Mouse (Mus musculus) adrenal gland, postnatal 25 days (tissue): ENCODE results near the gene Jagn1. TPM values are rescaled to one million over a fixed set of nuclear protein-coding genes. Genes with fewer than 3 reads are reported as not detected.

Experiments used
- DNase-seq: peaks from one replicate; pipeline ENCODE4 v3.0.0; 2021; ENCODE audit warnings: mixed read lengths
- total RNA-seq: library from RNA; stranded (reverse); gene quantifications from 2 replicates; pipeline ENCODE4 v1.2.3, GENCODE M21; 2021

The Jagn1 gene
- total RNA-seq, 1 experiment from 2014 or later = 47.5 TPM

GRCm38 (mm10) chr6:113434691-113435090 lies 7.7 kb upstream of the Jagn1 start:
- DNase-seq = peak; percentile 24

GRCm38 (mm10) chr6:113435664-113436205 lies 6.6 kb upstream of the Jagn1 start, which contains the start of gene Cidec:
Cidec (minus strand) TSS chr6:113435760.
- no peak for DNase-seq

GRCm38 (mm10) chr6:113437135-113437534 lies 5.2 kb upstream of the Jagn1 start:
- DNase-seq = no peak

DNA sequence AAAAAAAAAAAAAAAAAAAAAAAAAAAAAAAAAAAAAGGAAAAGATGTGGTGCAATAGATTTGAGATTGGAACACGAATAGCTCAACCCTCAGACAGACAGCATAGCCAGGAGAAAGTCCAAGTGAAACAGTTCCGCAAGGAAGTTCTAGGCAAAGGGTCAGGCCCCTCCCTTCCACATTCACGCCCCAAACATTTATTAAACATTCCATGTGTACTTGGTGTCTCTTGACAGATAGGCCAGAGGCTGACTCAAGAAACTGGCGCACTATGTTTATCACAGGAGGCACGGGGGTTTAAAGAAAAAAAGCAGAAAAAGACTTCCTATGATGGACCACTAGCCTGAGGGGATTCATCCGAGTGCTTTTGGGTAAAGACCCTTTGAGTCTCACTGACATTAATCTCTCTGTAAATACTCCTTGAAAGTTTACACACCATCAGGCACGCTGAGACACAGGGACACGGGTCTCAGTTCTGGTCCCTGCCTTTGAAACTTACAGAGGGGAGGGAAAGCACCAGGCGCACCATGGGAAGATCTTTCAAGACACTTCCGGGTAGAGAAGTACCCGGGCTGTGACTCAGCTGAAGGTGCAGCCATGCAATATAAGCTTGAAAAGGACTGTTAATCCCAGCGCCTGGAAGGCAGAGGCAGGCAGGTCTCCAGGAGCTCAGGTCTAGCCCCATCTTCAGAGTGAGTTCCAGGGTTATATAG lies 3.5 kb upstream of the Jagn1 start:
- DNase-seq = no peak

- no peak for DNase-seq
Observed at GRCm38 (mm10) chr6:113440686-113441085, 1.7 kb upstream of the Jagn1 start.

DNA sequence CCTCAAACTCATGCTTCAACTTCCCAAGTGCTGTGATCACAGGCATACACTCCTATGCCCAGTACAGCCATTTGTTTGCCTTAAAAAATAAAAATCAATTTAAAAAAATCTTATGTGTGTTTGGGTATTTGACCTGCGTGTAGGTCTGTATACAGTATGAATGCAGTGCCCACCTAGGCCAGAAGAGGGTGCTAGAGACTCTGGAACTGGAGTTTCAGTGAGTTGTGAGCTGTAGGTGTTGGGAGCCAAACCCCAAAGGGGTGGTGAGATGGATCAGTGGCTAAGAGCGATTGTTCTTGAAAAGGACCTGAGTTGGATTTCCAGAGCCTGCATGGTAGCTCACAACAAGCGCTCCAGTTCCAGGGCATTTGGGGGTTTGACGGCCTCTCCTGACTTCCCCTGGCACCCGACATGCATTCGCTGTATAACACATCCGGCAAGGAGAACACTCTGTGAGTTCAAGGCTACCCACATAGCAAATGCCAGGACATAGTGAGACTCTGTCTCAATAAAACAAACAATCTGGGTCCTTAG lies 1.2 kb upstream of the Jagn1 start:
- peak; percentile 71 for DNase-seq

GRCm38 (mm10) chr6:113442087-113442441 lies 305 bp upstream of the Jagn1 start:
- no peak for DNase-seq

GRCm38 (mm10) chr6:113443091-113443490 lies 722 bp downstream of the Jagn1 start:
- no peak for DNase-seq

DNA sequence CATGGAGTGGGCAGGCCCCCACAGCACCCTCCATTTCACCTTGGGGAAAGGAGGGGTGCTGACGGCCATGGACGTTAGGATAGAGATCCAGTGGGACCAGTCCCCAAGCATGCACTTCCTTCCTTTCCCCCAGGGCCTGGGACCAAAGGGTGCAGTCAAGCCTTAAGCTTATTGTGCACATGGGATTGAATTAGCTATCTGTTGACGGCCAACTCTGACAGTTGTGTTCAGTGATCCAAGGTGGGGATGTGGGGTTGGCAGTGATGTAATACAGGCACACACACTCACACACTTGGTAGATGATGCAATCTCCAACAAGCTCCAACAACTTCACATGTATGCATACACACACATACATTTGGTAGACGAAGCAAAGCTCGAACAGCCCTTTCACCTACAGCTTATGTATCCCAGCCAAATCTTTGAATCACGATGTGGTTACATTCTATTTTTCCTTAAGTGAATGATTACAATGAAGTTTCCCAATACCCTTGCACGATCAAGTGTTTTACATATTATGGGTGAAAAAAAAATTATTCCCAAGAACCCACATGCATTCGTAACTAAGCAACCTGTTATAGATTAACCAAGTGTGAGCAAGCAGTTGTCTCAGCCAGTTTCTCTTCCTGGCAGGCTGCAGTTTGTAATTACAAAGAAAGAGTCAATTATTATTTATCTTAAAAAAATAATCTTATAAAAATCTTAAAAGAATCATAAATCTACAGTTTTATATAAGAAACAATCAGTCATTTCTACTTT lies 2.0 kb downstream of the Jagn1 start:
- DNase-seq = no peak

- no peak for DNase-seq
Observed at GRCm38 (mm10) chr6:113447639-113448038, 5.3 kb downstream of the Jagn1 start.

- no peak for DNase-seq
Observed at GRCm38 (mm10) chr6:113451839-113452238, 9.5 kb downstream of the Jagn1 start.

DNA sequence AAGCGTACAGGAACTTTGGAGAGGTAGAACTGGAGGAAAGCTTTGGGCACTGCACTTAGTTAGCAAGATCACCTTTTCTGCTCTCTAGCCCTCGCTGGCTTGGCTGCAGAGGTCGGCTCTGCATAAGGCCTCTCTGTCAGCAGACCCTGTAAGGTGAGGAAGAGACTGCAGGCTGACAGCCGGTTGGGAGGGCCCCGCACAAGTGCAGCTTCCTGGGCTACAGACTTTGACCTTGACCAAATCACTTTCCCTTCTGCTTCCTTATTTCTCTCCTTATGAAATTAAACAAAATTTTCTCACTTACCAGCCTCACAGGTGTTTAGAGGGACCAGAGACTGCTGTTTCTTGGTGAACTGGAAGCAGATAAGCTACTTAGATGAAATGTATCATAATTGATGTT lies 12.6 kb downstream of the Jagn1 start:
- DNase-seq = no peak

DNA sequence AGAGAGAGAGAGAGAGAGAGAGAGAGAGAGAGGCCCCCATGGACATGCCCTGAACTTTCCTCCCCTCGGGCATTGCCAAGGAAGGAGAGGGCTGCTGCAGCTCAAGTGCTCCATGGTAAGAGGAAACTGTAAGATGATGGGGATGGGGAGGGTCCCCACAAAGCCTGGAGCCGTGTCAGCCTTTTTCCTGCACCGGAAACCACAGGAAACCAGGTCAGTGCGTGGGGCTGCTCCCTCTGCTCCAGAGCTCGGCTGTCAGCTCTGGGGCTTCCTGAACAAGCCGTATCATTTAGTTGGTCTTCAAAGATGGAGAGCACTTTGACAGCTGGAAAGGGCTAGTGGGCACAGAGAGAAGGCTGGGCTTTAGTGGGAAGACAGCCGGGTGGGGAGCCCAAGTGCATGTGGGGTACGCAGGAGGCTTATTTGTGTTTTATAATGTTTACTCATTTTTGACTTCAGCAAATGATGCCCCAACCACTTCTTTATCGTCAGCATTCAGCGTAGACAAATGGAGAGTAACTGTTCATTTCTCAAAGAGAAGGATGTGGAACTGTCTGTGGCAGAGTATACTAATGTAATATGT lies 15.7 kb downstream of the Jagn1 start, which contains the start of gene Il17re:
Il17re (plus strand) TSS at position 533 of the 583 bp plus-strand sequence.
- no peak for DNase-seq

- DNase-seq = no peak
Observed at GRCm38 (mm10) chr6:113458635-113459034, 16.3 kb downstream of the Jagn1 start.

GRCm38 (mm10) chr6:113464040-113464439 lies 21.7 kb downstream of the Jagn1 start:
- DNase-seq = no peak

- DNase-seq = no peak
Observed at GRCm38 (mm10) chr6:113465602-113466001, 23.2 kb downstream of the Jagn1 start.

GRCm38 (mm10) chr6:113468512-113468911 lies 26.1 kb downstream of the Jagn1 start:
- DNase-seq = no peak

- peak; percentile 54 for DNase-seq
Observed at GRCm38 (mm10) chr6:113469021-113469420, 26.7 kb downstream of the Jagn1 start.

- DNase-seq = peak; percentile 79
Observed at GRCm38 (mm10) chr6:113469432-113469831, 27.1 kb downstream of the Jagn1 start.

DNA sequence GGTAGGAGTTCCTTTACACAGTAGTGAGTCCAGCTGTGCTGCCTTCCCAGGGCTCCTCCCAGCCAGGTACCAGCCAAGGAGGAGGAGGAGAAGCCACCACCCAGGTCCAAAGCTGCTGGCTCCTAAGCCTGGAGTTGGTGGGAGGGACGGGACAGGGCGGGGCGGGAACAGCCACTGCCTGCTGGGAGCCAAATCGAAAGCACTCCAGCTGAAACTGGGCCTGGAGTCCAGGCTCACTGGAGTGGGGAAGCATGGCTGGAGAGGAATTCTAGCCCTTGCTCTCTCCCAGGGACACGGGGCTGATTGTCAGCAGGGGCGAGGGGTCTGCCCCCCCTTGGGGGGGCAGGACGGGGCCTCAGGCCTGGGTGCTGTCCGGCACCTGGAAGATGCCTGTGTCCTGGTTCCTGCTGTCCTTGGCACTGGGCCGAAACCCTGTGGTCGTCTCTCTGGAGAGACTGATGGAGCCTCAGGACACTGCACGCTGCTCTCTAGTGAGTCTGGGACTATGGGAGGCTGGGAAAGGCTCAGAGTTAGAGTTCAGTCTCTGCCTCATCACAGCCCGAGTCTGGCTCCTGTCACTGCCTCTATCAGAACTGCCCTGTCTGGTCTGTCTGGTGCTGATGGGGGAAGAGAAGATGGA lies 29.0 kb downstream of the Jagn1 start, which contains the start of gene Il17rc:
Il17rc (plus strand) TSS at position 131 of the 640 bp plus-strand sequence.
- DNase-seq = peak; percentile 68

GRCm38 (mm10) chr6:113472061-113472460 lies 29.7 kb downstream of the Jagn1 start:
- no peak for DNase-seq

GRCm38 (mm10) chr6:113473246-113473645 lies 30.9 kb downstream of the Jagn1 start:
- no peak for DNase-seq
